Mouse (Mus musculus): ENCODE measurements around the gene Kcnmb1. TPM values are rescaled to one million over a fixed set of nuclear protein-coding genes. Genes with fewer than 3 reads are reported as not detected.

The Kcnmb1 gene
- polyA plus RNA-seq, 1 experiment = 35.2 TPM

DNA sequence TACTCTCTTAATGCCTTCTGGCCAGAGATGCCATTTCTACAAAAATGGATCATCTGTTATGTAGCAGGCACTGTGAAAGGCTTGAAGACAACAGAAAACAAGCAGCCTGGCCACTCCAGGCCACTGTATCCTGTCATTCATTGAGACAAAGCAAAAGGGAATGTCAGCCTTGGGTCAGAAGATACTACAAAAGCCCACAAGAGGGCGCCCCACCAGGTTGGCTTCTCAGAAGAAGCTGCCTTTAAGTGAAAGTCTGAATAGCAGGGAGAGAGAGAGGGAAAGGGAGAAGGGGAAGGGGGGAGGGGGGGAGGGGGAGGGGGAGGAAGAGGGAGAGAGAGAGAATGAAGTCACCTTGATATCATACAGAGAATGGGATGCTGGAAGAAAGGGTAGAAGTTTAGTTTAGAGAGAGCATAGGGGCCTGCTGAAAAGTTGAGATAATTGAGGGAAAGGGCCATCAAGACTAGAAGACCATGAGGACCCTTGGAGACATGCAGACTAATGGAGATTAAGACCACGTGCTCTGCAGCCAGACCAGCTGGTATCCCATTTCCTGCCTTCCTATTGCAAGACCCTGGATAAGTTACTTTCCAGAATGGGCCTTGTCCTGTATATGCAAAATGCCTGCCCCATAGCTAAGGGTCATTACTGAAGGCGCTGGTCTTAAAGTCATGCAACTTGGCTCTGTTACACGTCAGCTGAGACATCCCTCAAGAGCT is 18.6 kb upstream of the Kcnmb1 start:
- DNase-seq (ENCODE audit: low spot score) = no peak

DNA sequence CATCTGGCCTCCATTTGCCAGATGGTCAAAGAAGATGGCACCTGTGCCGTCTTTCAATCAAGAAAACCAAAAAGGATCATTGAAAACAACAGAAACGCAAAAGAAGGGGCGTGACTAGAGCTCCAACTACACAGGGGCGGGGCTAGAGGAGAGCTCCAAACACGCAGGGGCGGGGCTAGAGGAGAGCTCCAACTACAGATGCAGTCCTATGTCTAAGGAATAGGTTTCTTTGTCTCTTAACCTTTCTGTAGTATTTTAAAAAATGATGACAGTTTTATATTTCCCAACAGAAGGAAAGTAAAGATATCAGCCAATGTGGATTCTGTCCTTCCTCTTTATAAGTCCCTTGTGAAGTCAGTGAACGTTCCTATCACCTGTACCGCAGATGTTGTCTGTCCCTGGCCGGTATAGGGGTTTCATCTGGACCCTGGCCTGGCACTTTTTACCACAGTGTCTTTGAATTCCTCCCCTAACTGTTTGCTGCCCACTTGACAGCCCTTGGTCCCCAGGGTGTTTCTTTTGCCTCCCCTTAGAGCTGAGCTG is 18.0 kb upstream of the Kcnmb1 start:
- no peak for DNase-seq (ENCODE audit: low spot score)

DNA sequence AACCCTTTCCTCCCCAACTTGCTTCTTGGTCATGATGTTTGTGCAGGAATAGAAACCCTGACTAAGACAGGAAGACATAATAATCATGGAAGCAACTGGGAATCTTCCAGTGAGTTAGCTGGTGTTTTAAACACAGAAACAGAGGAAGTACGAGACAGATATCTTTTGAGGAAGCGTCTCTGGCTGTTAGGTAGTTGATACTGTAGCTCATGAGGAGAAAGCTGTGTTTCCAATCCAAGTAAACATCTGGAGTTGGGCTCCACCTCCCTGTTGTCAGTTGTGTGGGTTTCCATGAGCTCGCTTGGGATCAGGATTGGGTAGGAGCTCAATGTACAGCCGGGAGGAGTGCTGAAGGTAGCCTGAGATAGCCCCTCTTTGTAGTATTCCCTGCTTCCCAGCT is 16.3 kb upstream of the Kcnmb1 start:
- no peak for DNase-seq (ENCODE audit: low spot score)

DNA sequence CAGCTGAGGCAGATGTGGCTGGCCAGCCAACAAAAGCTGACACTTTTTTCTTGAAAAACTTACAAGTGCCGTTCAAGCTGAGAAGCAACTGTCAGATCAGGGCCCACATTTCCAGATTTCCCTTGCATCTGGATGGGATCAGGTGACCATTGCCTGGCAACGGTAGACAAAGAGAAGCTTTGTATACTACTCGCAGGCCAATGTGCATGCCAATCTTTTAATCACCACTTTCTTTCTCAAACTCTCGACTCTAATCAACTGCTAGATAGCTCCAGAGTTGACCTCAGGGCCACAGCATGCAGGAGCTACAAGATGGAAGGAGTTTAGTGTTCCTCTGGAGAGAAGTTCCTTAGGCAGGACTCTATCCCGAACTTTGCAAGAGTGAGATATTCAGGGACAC is 11.7 kb upstream of the Kcnmb1 start:
- DNase-seq (ENCODE audit: low spot score) = no peak

DNA sequence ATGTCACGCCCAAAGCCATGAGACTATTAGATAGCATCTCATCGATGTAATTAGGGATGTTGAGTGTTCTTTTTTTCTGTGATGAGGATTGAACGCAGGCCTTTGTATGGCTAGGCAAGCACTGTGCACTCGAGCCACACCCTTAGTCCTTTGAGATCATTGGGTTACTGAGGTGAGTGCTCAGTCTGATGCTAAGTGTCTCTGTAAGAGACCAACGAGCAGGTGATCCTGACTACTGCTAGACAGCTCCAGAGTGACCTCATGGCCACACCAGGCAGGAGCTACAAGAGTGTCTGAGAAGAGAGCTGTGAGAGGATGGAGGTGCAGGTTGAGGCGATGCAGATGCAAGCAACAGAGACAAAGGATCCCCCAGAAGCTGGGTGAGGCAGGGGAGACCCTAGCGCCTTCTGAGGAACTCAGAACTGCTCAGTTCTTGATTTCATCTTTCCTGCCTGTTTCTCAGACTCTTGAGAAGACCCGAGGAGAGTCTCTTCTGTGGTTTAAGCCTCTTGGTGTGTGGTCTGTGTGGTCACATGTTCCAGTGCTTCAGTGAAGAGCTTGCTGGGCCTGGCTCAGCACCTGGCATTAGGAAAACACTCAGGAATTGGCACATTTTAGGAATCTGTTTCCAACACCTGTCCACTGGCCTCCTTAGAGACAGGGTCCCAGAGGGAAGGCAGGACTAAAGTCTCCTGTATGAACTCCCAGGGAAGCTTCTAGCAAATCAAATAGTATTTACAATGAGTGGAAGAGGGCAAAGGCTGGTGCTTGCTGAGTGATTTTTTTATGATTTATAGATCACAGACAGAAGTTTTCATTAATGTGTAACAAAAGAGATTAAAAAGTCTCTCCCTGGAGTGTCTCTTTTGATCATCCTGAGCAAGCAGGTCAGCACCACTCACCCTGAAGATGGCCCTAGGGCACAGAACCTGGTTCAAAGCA is 10.9 kb upstream of the Kcnmb1 start:
- no peak for DNase-seq (ENCODE audit: low spot score)

DNA sequence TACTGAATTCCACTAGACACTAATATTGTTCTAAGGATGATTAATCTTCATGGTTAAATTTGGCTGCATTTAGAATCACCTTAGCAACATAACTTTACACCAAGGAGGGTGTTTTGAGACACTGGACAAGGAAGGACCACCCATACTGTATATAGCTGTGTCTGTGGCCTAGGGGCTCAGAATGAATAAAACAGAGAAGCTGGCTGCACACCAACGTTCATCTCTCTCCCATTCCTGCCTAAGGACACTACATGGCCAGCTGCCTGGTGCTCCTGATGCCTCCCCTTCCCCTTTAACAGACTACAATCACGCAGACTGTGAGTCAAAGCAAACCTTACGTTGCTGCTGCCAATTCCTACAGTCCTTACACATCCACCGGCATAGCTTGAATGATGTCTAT is 6.8 kb upstream of the Kcnmb1 start:
- DNase-seq (ENCODE audit: low spot score) = no peak

DNA sequence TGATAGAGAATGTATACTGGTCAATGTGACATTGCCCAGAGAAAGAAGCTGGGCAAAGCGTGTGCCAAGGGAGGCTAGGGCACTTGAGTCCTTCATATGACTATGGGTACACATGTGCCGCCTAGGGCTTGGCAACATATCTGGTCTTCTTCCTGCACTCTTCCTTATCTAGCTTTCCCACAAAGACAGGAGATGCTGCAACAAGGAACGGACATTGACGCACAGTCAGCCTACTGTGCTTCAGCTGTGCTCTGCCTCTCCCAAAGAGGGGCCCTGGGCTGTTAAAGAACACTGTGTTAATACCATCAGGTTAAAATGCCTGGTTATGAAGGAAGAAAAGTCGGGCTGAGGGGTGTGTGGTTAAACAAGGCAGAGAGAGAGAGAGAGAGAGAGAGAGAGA is 6.2 kb upstream of the Kcnmb1 start:
- no peak for DNase-seq (ENCODE audit: low spot score)

DNA sequence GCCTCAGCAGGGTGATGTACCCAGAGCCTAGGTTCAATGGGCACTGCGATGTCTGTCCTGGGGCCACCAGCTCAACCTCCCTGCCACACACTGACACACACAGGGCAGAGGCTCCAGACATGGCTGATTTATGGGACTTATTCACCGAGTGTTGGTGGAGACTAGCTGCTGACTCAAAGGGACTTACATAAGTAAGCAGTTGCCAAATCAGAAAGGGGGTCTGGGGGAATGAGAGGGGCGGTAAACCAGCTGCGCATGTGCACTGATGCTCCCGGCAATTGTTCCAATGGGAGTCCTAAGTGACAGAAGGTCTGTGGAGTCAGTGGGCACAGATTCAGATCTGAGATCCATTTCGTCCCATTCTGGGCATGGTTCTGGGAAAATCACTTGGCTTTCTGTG is 5.2 kb upstream of the Kcnmb1 start:
- no peak for DNase-seq (ENCODE audit: low spot score)

DNA sequence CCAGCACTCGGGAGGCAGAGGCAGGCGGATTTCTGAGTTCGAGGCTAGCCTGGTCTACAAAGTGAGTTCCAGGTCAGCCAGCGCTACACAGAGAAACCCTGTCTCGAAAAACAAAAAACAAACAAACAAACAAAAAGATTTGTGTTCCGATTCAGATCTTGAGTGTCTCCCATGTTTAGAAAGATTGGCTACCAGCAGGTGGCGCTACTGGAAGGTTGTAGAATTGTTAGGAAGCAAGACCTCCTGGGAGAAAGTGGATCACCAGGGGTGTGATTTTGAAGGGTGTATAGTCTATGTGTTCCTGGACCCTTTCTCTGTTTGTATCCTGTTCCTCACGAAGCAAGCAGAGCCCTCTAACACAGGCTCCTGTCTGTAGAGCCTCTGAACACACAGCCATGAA is 4.1 kb upstream of the Kcnmb1 start:
- no peak for DNase-seq (ENCODE audit: low spot score)

DNA sequence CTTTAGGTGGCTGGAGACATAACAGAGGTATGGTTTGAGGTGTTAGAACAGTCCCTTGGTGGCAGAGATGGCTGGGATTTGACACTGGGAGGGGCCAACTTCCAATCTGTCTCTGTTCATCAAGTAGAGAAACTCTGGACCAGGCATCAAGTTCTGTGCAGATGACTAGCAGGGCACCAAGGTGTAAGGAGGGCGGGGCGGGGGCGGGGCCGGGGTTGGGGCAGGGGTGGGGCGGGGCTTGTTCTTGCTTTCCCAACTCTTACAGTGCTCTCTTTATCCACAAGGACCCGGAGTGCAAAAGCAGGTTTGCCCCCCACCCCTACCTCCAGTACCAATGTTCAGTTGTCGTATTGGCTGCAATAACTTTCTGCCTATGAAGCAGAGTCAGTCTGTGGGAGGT is 635 bp upstream of the Kcnmb1 start:
- DNase-seq (ENCODE audit: low spot score) = no peak

DNA sequence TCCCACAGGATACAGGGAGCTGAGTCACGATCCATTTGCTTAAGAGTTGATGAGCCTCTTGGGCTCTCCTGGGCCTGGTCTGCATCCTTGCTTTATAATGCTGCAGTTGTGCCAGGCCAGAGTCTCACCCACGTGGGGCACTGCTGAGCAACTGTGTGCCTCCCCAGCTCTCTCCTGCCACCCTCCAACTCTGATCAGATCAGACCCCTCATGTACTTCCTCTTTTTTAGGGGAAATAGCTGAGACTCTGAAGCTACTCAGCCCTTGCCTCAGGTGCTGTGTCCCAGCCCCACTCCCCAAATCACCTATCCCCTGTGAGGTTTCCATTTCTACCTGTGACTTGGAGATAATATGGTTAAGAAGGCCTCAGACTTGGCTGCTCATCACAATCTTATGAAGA is 2.6 kb downstream of the Kcnmb1 start:
- DNase-seq (ENCODE audit: low spot score) = no peak

DNA sequence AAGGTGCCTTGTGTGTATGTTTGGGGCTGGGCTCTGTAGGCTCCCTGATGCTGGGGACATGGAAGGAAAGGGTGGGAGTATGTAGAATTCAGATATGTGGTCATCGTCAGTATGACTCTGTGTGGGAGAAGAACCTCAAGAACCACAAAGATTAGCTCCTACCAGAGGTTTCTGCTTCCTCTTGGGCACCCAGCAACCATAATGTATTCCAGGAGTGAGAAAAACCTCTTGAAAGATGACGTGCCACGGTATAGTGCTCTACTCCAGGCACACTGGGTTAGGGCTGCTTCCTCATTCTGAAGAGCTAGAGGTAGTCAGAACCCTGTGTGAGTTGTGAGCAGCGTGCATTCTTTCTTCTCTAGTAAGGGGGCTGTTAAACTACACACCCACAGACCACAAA is 4.9 kb downstream of the Kcnmb1 start:
- no peak for DNase-seq (ENCODE audit: low spot score)

DNA sequence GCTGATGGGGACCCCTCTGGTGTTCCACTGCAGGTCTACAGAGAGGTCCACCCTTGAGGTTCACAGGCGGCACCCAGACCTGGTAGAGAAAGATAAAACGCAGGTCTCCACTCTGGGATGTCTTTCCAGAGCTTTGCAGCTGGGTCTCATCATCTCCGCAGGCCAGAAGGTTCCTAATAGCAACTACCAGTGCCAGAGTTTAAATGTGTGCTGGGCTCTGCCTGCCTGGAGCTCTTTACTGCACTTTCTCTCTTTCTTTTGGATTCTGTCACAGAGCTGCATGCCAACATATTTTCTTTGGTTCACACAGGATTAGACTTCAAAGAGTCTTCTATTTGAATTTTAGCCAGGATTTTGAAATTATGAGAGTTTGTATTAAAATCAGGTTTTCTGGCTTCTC is 6.4 kb downstream of the Kcnmb1 start:
- DNase-seq (ENCODE audit: low spot score) = no peak

DNA sequence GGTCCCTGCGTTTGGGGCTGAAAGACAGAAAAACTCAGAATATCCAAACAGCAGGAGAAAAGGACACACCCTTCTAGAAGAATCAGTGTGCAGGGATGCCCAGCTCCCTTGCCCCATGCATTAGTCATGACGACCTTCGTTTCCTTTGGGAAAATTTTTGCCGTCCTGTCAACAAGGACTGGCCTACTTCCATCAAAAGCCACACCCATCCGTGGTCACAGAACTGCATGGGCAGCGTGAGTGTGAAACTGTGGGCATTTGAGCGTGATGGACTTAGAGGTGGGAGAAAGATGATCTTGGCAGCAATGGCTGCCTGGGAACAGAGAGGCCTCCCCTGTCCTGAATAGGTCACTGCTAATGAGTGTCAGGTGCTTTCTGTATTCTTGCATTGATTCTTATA is 9.3 kb downstream of the Kcnmb1 start:
- no peak for DNase-seq (ENCODE audit: low spot score)

DNA sequence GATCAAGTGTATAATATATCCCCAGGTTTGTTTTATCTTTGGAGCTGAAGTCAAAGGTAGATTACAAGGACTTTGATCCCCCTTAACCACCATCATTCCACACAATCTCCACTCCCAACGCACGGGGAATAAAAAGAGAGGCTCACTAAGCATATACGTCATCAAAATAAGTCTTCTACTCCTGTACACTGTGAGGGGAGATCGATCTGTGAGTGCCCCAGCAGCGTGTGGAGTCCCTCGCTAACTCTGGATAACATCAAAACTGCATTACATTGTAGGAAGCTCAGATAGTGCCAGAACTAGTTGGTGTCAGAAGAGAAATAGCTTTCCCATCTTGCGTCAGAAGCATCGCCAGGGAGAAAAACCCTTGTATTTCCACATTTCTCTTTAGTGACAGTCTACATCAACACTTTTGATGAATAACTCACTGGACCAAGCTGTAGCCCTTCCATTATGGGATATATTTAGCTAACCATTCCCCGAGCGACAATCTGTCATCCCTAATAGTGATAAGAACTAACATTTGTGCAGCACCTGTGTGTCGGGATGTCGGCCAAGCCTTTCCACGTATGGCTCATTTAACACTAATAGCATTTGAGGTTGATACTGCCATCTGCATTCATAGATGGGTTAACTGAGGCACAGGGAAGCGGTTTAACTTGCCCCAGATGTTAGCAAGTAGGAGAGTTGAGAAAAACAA is 11.7 kb downstream of the Kcnmb1 start:
- no peak for DNase-seq (ENCODE audit: low spot score)

DNA sequence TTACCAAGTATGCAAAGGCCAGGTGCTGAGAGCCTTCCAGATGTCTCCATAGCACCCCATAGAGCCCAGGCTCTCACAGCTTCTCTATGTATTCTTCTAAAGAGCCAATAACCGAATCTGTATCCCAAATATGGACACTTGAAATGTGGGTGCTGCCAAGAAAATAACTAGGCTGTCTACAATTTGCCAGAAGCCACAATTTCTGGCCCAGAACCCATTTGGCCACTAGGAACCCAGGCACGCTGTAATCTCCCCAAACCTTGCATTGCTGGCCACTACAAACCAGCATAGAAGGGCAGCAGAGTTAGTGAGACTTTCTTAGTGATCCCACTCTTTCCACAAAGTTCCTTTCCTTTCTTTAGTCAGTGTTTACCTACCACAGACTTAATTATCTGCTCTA is 12.3 kb downstream of the Kcnmb1 start:
- DNase-seq (ENCODE audit: low spot score) = no peak

DNA sequence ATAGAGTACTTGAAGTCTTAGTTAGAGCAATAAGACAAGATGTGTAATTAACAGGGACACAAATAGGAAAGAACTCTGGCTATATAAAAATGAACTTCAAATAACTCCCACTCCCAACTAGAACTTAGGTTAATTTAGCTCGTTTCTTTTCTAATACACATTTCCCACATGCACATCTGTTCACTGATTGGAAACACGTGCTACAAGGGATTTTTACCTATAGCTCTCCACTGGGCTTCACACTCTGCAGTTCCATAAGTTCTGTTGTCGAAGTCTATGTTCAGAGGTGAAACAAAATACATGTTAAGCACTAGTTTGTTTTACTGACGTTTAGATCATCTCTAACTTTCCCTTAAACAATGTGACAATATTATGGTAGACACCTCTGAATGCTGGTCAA is 17.3 kb downstream of the Kcnmb1 start:
- DNase-seq (ENCODE audit: low spot score) = no peak

DNA sequence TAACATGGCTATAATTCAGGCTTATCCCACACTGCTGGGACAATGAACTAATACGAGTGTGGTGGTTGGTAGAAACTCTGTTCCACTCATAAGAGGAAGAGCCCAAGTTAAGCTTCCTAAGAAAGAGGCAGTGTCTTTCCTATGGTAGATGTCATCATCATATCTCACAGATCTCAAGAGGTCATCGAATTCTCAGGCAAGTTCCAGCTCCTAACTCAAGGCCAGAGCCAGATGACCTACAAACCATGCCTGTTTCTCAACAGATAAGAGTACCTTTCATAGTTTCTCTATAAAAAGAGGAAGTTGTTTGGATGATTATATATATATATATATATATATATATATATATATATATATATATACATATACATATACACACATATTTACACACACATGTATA is 23.7 kb downstream of the Kcnmb1 start:
- DNase-seq (ENCODE audit: low spot score) = no peak

DNA sequence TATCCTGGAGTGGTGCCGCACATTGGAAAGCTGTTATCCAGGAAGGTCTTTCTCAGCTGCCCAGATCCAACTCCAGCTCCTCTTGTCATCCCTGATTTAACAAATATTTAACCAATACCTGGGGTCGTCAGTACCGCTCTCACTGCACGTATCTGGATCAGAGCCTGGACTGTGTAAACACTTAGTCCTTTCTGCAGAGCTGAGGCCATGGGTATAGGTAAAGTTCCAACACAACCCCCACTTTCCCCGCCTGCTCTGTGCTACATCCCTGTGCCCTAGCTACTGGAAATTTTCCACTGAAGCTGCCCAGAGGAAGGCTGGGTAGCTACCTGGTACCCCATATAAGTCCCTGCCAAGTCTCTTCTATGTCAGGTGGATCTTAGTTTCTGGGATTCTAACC is 27.2 kb downstream of the Kcnmb1 start:
- no peak for DNase-seq (ENCODE audit: low spot score)

DNA sequence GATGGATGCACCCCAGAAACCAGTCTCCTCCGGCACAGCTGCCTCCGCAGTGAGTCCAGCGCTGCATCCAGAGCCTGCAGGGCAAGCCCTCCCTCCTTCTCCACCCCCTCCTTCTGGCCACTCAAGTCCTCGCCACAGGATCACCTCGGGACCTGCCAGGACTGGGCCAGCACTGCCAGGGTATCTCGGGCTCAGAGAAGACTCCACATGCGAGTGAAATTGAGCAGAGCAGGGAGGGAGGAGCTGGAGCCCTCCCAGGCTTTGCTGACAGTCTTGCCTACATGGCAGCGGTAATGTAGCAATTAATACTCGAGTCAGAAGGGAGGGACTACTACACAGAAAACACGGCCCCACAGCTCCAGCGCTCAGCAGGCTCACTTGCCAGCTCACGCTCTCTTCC is 30.1 kb downstream of the Kcnmb1 start, which contains the start of gene Kcnip1:
TSS of gene Kcnip1 (minus strand) at position 215 of the 400 bp plus-strand sequence.
- peak; percentile 23 for DNase-seq (ENCODE audit: low spot score)

DNA sequence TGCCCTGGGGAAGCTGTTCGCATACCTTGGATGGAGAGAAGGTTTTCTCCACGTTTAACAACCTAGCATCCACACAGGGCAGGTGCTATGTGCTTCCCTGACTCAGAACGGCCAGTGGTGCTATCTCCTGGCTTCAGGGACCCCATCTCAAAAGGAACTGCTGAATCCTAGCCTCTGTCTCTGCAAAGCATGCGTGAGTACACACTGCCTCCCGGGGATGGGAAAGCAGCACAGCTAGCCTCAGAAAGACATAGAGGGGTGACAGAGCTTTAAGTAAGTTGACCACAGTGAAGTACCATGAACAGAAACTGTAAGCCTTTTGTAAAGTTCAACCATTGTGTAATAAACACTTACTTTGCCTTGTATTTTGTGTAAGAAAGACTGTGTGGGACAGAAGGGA is 30.7 kb downstream of the Kcnmb1 start:
- no peak for DNase-seq (ENCODE audit: low spot score)

DNA sequence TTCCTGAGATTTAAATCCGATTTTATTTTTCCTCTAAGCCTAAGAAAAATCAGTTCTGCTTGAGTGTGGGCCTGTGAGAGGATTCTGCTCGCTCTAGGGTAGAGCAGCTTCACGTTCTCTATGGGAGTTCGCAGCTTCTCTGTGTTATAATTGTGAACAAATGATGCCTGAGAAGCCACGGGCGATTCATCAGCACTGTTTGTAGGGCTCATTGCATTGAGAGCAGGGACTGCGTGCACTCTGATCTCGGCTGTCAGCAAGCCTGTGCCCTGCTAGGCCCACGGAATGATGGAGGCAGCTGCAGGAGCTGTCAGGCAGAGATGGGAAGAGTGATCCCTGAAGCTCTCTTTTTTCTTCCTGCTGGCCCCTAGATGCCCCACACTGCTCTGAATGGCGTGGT is 35.4 kb downstream of the Kcnmb1 start:
- peak; percentile 9 for DNase-seq (ENCODE audit: low spot score)

All from urinary bladder, adult 2 months (tissue).